Mouse (Mus musculus): ENCODE measurements around the gene Defb42. TPM values are rescaled to one million over a fixed set of nuclear protein-coding genes. Genes with fewer than 3 reads are reported as not detected.

Gene Defb42
- polyA plus RNA-seq, 1 experiment from 2014 or later, result not detected

DNA sequence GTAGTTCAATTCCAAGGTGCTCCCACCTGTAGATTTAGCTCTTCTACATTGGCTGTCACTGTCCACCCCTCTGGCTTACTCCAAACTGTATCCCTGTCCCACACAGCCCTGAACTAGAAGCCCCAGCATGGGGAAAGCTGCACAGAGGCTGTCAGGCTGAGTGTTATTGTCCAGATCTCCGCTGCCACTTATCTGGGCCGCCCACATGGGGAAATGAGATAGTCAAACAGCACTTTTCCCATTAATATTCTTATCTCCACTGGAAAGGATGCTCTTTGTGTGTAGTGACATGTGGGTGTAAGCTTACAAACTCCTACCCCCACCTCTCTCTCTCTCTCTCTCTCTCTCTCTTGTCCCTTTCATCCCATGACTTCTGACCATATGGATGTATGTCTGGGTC, 15.4 kb downstream of the Defb42 start:
- Histone ChIP-seq H3K4me1 (replicated peaks) (no peaks in the 10 kb centered on the region), H3K36me3 (no peaks in the 10 kb centered on the region), H3K27ac (no peak overlapping the region), H3K27me3 (peaks cover 2% of the 10 kb centered on the region; the same call in 1 of the 2 replicates), H3K9ac (replicated peaks) (no peak overlapping the region), H3K4me3 (replicated peaks) (no peak overlapping the region), H3K4me2 (no peak overlapping the region), H3K9me3 (no peaks in the 10 kb centered on the region)
- ATAC-seq (ENCODE audit: insufficient number of reproducible peaks, insufficient read depth, low FRiP score, low TSS enrichment, low read depth), result no peak
- 75% methylated on average over 2 of the region's 2 CpGs for WGBS

GRCm38 (mm10) chr14:63065391-63065790, 18.6 kb downstream of the Defb42 start:
- Histone ChIP-seq H3K4me2 (no peak overlapping the region), H3K4me1 (replicated peaks) (no peaks in the 10 kb centered on the region), H3K4me3 (replicated peaks) (no peak overlapping the region), H3K9me3 (no peaks in the 10 kb centered on the region), H3K27me3 (peaks cover 17% of the 10 kb centered on the region), H3K9ac (replicated peaks) (no peak overlapping the region), H3K36me3 (no peaks in the 10 kb centered on the region), H3K27ac (no peak overlapping the region)
- WGBS, result 84% methylated on average over 5 of the region's 5 CpGs
- ATAC-seq (ENCODE audit: insufficient number of reproducible peaks, insufficient read depth, low FRiP score, low TSS enrichment, low read depth), result no peak

GRCm38 (mm10) chr14:63066630-63067310, 20.0 kb downstream of the Defb42 start:
- H3K4me2 ChIP-seq, result peak overlapping the region; percentile 24; the same call in 1 of the 2 replicates
- ATAC-seq (ENCODE audit: insufficient number of reproducible peaks, insufficient read depth, low FRiP score, low TSS enrichment, low read depth), result no peak
- no peak overlapping the region for H3K4me3 ChIP-seq (replicated peaks)
- no peaks in the 10 kb centered on the region for H3K4me1 ChIP-seq (replicated peaks)
- H3K9me3 ChIP-seq, result no peaks in the 10 kb centered on the region
- peaks cover 26% of the 10 kb centered on the region for H3K27me3 ChIP-seq
- WGBS, result 37% methylated on average over 16 of the region's 16 CpGs
- no peaks in the 10 kb centered on the region for H3K36me3 ChIP-seq
- H3K27ac ChIP-seq, result no peak overlapping the region
- no peak overlapping the region for H3K9ac ChIP-seq (replicated peaks)

- Histone ChIP-seq H3K4me1 (replicated peaks) (no peaks in the 10 kb centered on the region), H3K36me3 (no peaks in the 10 kb centered on the region)
- WGBS, result 72% methylated on average over 15 of the region's 15 CpGs
These were observed 20.9 kb downstream of the Defb42 start for GRCm38 (mm10) chr14:63067708-63068107.

More at GRCm38 (mm10) chr14:63067708-63068107, 20.9 kb downstream of the Defb42 start:
- Histone ChIP-seq H3K27ac (no peak overlapping the region), H3K4me3 (replicated peaks) (no peak overlapping the region), H3K27me3 (peaks cover 31% of the 10 kb centered on the region), H3K9me3 (no peaks in the 10 kb centered on the region), H3K9ac (replicated peaks) (no peak overlapping the region), H3K4me2 (no peak overlapping the region)
- no peak for ATAC-seq (ENCODE audit: insufficient number of reproducible peaks, insufficient read depth, low FRiP score, low TSS enrichment, low read depth)

Other genes starting within 250 kb of the Defb42 start
- gene Wdfy2, start 209.3 kb upstream of the Defb42 start, polyA plus RNA-seq (2016; fragmentation: Nextera tagmentation; extraction: Ambion mirVana), result 11.4 and 11.8 TPM in 2 replicates
- not detected in 2 replicates for gene Defb48, start 62.5 kb upstream of the Defb42 start, polyA plus RNA-seq (2016; fragmentation: Nextera tagmentation; extraction: Ambion mirVana)
- not detected in 2 replicates for gene Defb47, start 48.9 kb upstream of the Defb42 start, polyA plus RNA-seq (2016; fragmentation: Nextera tagmentation; extraction: Ambion mirVana)
- not detected in 2 replicates for gene Defb43, start 35.2 kb upstream of the Defb42 start, polyA plus RNA-seq (2016; fragmentation: Nextera tagmentation; extraction: Ambion mirVana)
- gene Defb30, start 3.0 kb downstream of the Defb42 start, polyA plus RNA-seq (2016; fragmentation: Nextera tagmentation; extraction: Ambion mirVana), result not detected in 2 replicates